ENCODE assay signal across 1 mouse cellular context in the genomic region with DNA sequence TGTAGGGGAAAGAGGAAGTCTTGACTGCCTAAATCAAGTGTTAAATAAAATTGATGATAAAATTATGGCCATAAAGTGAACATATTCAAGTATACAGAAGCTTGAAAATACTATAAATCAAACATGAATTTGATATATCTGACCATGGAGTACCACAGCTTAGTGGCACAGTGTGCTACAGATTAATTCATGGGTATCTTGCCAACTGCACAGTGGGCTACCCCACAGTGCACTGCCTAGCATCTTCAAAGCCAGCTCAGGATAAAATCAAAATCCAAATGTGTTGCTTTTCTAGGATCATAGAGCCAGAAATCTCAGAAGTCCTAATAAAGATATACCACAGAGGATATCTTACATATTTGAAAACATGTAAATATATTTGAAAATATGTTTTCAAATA. TPM values are rescaled to one million over a fixed set of nuclear protein-coding genes. Genes with fewer than 3 reads are reported as not detected.
"Had no signal": no experiment of that assay in that cellular context is flagged by ENCODE, and none has a peak within 500 bp of the region (broad histone marks: within the 10 kb centered on the region; RNA-seq: fewer than 3 reads in every experiment).

No protein-coding gene starts in this region.

RNA-seq across cellular contexts. Expression of a gene that starts 46.5 kb away (rescaled TPM):
- total RNA-seq: neutrophil, adult 5-6 weeks had no signal
